Mouse (Mus musculus) ES-Bruce4 (cell line): ENCODE data around the gene Lrrc3b.

Experiments
- EP300 ChIP-seq: IDR thresholded peaks from 2 replicates; pipeline ENCODE4 v1.6.1; 2011; ENCODE audit warnings: low read depth, low read length; ENCODE audit not compliant: insufficient read depth
- POLR2A ChIP-seq: IDR thresholded peaks from one replicate; pipeline ENCODE4 v1.8.1; 2011; ENCODE audit warnings: low read length; ENCODE audit not compliant: insufficient read depth

GRCm38 (mm10) chr14:15384972-15385371 is 53.8 kb downstream of the Lrrc3b start:
- TF ChIP-seq POLR2A = no peak
- TF ChIP-seq EP300 = no peak
